Mouse (Mus musculus): ENCODE results near the gene Cxcr2.

Gene Cxcr2

DNA sequence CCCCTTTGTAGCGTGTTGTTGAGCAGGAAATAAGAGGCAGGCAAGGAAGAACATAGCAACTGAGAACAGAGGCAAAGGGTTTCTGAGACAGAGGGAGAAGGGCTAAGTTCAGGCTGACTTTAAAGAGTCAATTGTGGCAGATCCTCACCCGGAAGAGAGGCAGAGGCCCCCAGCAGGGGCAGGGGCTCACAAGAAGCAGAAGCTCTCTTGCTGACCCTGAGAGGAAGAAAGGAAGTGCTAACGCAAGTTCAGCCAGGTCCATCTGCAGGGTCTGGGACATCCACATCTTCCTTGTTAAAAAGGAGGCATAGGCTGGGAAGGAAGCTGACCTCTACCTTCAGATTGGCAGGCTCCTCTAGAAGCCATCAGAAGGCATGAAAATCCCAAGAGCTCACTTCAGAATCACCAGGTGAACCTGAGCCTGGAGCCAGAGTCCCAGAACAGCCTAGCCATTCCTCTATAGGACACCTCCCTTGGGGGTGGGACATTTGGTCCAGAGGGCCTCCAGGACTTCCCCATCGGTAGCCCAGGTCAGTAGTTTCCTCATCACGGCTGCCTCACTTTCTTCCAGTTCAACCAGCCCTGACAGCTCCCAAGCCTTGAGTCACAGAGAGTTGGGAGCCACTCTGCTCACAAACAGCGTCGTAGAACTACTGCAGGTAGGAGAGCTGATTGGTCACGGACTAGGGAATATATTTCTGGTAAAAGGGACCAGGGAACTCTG is at the start of gene Cxcr2:
Gene Cxcr2, plus strand, starts transcription at position 529 of the 724 bp plus-strand sequence.
- no peak for DNase-seq

DNA sequence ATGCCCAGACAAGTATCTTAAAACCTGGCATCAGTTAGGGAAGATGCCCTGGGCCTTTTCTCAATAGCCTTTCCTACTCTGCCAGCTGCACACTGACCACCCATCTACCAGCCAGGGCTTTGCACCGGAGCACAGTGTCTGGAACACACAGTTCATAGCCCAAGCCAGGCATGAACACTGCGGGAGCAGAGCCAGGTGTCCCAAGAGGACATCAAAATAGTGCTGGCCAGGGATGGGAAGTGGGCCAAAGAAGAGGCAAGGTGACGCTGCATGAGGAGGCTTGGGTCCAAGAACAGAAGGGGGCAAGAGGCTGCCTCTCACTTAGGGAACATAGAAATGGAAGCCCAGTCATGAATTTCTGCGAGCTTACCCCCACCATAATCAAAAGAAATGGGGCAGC is 48.1 kb upstream of the Cxcr2 start:
- peak; percentile 53 to 54 for DNase-seq

DNA sequence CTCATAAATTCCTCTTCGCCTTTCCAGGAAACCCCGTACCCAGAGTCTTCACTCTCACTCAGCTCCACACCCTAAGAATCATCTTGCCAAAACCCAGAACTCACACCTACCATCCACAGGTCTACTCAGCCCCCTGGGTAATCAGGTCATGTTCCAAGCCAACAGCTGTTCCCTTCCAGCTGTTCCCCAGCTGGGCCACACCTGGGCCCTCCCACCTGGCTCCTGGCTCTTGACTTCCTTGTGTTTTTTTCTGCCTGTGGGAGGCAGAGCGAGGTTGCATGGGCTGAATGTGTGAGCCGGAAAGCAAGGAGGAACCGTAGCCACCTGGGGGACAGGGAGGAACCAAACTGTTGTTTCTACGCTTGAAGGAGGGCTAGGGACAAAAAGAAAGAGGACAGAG is 47.6 kb upstream of the Cxcr2 start:
- DNase-seq: no peak

DNA sequence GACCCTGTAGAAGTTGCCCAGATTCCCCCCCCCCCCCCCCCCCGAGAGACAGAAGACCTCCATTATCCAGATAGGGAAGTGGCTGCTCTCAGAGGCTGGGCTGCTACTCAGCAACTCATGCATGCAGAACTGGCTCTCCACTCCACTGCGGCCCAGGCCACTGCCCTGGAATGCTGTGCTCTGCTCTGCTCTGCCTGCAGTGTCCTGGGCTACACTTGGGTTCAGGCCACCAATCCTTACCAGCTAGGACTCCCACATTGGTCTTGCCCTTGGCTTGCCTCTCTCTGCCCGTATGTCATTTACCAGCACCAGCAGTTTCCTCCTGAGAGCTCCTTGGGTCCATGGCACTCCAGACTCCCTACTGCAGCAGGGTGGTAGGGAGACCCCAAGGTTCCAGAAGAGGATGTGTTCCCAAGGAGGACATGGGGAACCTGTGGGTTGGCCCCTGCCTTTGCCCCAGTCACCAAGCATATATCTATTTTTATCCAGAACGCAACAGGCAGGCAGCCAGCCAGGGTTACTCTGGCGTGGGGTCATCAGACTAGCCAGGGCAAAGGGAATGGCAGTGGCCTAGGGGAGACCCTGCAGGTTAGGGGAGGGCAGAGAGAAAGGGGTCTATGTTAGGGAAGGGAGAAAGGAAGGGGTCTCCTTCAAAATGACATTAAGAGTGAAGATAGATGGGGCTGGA is 45.7 kb upstream of the Cxcr2 start:
- no peak for DNase-seq

DNA sequence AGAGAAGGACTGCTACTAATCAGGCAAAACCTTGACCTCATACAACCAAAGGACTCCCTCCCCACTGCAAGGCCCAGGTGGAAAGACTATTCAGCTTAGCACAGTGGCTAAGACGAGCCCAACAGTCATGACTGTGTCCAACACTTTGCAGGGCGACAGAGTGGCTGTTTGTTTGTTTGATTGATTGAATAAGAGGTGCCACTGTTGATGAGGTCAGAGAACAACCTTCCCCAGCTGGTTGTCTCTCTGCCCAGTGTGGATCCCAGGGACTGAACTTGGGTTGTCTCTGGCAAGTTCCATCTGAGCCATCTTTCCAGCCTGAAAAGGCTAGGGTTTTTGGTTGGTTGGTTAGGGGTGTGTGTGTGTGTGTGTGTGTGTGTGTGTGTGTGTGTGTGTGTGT is 44.1 kb upstream of the Cxcr2 start:
- DNase-seq: no peak

DNA sequence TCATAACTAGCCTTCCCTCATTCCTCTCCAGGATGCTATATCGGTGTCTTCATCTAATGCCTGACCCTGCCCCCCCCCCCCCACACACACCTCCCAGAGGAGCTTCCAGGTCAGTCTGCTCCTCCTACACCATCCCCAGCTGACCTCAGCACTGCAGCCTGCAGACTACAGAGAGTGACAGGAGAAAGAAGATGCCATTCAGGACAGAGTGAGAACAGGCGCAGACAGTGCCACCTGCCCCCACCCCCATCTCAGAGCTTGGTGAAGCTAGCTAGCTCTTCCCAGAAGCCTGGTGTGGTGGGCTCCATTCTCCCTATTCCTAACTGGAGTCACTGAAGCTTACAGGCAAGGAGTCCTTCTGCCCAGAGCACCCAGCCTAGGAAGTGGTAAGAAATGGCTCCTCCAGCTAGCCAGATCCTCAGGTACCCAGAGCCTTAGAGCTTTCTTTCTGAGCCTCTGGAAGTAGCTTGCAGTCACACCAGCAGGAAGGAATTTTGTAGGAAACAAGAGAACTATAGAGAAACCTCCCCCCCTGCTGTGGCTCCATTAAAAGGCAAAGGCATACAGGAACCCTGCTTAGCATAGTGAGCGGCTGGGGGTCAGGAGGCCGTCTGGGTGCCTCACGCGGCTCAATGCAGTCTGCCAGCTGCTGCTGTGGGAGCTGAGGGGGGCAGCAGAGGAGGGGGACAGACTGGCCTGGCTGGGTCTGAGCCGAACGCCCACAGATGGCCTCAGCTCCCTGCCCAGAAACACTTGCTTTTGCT is 42.7 kb upstream of the Cxcr2 start:
- DNase-seq: peak; percentile 55 to 60

DNA sequence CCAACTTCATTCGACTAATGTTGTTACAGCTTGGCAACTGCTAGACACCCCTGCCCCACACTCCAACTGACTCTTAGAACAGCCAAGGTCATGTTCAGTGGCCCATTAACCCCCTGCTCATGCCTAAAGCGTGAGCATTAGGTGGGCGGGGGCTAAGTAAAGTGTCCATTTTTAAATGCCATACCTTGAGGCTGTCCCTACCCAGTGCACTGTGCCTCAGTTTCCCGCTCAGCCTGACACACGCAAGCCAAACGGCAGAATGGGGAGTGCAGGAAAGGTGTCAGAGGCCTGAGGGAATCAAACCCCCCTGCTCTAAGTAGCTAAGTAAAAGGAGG is 42.1 kb upstream of the Cxcr2 start:
- no peak for DNase-seq

DNA sequence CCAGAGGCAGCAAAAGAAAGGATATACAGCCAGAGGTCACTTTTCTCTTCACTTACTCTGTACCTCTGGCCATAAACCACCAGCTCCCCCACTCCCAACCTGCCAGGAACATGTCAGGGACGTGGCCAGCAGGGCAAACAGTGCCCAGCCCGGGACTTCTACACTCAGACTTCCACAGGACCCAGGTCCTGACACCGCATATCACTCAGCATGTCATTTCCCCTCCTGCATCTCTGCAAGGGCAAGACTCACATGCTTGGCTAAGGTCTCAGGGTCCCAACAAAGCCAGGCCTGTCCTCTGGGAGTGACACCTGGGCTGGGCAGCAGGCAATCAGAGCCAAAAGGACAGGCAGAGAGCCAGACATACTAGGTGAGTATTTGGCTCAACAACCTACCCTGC is 40.7 kb upstream of the Cxcr2 start:
- DNase-seq: no peak

DNA sequence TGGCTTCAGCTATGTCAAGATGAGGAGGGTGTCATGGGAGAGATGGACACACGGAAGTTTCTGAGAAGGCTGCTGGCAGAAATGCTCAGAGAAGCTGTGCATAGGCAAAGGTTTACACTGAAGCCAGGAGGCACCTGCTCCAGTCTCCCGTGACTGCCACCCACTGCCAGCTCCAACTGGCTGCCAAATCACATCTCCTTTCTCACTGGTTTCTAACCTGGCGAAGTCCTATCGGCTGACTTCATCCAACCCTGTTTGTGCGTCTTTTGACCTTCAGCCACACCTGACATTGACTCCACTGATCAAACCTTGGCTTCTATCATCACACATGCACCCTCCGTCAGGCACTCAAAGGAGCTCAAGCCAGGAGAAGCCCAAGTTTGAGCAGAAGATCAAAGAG is 35.9 kb upstream of the Cxcr2 start:
- DNase-seq: no peak

DNA sequence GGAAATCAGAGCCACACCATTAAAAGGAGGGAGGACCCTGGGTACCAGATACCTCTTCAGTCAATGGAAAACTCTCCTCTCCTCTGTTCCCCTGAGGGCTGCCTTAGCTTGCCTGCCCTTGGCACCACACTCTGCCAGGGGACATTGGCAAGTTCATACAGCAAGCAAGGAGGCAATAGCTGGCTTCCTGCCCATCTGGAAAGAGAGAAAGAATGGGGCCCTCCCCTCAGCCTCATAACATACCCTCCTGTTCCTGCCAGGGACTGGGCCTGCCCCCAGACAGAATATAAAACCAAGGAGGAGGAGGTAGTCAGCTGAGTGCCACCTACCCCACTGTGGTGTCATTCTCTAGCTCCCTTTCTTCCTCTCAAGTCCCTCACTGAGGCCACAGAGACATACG is 34.7 kb upstream of the Cxcr2 start:
- DNase-seq: peak in 1 of 2 experiments; percentile 44

DNA sequence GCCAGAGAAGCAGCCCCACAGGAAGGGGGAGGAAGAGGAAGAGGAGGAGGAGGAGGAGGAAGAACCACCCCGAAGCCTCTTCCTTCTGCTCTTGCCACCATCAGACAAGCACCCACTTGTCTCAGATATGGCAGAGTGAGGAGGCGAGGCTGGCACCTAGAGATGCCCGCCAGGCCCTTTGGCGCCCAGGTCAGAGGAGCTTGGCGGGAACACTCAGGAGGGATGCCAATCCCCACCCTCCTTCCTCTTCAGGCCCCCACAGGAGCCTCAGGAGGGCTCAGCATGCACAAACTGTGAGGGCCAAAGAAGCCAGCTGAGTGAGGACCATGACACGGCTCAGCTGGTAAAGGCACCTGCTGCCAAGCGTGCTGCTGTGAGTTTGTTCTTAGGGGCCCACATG is 32.7 kb upstream of the Cxcr2 start:
- no peak for DNase-seq

DNA sequence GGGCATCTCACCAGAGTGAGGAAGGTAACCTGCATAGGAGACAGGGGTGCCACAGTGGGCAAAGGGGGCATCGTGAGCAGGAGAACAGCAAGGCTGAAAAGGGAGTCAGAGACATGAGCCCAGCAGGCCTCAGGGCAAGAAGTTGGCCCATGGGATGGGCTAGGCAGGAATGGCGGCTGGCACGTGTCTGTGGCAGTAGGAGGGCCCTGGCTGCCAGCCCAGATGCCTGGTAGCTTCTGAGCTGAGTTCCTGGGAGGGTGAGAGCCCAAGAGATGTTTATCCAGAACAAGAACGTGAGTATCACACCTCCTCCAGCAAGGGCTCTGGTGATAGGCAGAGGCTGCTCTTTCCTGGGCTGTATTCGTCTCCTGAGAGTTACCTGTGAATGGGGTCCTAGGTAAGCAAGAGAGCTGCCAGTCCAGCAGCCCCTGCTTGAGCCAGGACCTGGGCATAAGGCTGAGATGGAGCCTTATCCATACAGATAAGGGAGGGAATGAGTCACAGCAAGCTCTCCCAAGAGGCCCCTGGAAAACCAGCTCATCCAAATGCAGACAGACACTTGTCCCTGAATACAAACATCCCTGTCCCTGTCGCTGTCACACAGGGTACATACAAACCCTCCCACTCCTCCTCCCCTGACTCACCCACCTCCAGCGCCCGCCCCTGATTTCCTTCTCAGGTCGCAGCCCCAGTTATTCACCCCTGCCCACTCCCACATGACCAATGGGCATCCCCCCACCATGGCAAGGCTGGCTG is 31.8 kb upstream of the Cxcr2 start:
- peak; percentile 37 to 59 for DNase-seq

DNA sequence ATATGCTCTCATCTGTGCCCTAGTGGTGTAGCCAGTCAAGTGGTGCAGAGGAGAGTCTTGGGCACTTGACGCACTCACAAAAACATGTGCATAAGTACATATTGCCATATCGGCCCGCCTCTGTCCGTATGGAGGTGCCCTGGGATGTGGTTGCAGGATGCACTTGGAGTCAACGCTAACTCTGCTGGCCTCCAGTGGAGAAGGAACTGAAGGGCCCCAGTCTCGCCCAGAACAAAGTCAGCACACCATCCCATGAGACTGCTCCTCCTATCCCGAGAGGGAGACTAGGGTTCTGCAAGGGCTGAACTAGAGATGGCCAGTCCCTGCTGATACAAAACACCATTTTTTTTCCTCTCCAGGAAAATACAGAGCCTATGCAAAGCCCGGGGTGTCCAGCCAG is 30.6 kb upstream of the Cxcr2 start:
- DNase-seq: no peak

DNA sequence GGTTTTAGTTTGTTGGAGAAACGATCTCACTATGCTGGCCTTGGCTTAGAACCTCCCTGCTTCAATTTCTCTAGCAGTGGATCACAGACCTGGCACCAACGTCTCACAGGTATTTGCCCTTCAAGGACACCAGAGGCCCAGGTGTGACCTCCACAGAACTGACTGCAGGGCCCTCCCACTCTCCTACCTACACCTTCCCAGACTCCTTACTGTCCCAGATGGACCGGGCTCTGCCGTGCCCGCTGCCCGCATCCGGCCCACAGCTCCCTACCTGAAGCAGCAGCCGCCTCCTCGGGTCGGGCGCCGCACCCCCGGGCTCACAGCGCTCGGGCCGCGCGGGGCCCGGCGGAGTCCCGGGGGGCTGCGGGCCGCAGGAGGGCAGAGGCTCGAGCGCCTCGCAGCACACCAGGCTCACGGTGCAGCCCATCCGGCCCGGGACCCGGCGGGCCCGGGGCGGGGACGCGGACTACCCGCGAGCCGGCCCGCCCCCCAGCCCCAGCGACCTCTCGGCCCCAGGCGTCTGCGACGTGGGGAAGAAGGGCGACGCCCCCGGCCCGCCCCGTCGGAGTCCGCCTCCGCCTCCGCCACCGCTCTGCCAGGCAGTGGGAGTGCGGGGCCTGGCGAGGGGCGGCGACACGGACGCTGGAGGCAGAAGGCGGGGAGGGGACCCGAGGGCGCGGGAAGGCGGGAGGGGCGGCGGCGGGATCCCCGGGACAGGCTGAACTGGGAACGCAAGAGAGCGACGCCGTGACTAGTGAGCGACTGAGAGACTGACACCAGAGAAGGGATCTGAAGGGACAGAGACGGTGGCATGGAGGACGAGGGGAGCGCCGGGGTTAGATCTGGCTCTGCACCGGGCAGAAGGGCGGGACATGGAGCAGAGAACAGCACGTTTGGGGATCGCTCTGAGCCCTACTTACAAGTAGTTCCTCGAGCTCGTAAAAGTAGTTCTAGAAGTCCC is 29.5 kb upstream of the Cxcr2 start, which contains the start of gene Tns1:
Gene Tns1, minus strand, starts transcription at position 429 of the 961 bp plus-strand sequence.
- DNase-seq: no peak

DNA sequence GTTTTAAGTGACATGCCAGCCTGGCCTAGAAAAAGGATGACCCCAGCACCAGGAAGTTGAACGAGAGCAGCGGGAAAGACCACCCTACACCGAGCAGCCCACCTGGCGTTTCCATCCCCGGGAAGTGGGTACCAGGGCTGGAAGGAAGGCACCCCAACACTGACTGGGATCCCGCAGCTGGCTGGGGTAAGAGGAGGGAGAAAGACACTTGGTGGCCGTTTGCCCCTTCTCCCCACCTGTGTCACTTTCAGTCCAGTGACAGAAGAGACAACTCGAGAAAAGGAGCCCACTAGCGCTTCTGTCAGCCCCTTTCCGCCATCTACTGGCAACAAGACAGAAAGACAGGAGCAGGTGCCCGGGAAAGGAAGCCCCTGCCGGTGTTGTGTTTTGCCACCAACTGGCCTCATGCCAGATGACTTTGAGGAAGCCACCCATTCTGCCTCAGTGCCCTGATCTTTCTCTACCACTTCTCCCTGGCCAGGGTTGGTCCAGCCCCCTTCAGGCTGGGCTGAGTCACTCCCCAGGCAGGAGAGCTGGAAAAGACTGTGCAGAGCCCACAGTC is 28.7 kb upstream of the Cxcr2 start, which contains the start of gene Rufy4:
Gene Rufy4, plus strand, starts transcription at position 551 of the 562 bp plus-strand sequence.
- peak; percentile 81 to 84 for DNase-seq

DNA sequence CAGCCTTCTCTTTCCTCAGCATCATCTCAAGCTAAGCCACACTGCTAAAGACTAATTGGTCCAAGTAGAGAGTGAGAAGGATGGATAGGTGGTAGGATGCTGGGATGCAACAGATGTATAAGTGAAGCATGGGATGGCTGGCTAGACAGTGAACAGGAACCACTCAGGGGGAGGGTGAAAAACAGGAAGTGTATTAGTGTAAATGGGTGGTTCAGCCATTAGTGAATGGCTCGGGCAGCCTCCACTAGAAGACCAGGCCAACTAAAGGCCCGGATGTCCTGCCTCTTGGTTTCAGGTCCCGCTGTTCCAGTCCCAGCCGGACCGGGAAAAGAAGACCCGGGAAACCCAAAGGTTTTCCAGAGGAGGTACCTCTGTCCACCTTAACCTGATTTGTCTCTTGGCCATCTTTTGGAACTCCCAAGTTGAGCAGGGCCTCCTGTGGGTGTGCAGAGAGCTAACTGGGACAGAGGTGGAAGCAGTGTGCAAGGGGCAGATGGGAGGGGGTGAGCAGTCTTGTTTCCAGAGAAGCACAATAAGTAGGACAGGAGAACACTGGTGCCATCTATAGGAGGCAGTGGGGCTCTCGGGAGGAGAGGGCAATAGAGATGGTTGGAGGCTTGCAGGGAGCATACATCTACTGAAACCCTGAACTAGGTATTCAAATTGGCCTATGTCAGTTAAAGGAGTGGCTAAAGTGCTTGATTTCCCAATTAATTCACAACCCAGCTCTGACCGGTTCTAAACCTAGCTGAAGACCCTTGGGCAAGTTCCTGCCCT is 22.7 kb upstream of the Cxcr2 start:
- DNase-seq: no peak

DNA sequence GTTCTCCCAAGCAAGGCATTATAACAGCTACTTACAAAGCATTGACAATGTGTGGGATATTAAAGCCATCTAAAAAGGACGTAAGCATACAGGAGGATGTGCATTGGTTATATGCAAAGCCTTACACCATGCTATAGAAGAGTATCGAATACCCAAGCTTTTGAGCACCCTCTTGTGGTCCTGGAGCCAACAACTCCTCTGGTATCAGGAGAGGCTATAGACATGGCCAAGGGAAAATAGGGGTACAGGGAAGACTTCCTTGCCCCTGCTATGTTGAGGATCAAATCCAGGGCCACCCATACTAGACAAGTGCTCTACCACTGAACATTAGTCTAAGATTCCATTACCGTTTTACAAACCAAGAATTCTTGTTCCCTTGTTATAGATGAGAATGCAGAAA is 21.8 kb upstream of the Cxcr2 start:
- DNase-seq: no peak

DNA sequence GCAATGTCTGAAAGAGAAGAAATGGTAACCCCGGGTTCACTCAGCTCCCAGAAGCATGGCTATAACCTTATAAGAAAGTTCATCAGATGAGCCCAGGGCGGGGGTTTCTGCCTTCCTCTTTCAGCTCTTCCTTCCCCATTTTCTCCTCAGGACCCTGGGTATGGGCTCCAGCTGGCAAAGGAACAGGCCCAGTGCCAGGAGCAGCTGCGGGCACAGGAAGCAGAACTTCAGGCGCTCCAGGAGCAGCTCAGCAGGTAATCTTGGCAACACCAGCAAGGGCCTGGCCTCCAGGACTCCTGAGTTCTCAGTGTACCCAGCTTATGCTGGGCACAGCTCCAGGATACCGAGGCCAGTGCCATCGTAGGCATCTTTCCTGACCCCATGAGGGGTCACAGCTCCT is 19.8 kb upstream of the Cxcr2 start:
- DNase-seq: no peak

DNA sequence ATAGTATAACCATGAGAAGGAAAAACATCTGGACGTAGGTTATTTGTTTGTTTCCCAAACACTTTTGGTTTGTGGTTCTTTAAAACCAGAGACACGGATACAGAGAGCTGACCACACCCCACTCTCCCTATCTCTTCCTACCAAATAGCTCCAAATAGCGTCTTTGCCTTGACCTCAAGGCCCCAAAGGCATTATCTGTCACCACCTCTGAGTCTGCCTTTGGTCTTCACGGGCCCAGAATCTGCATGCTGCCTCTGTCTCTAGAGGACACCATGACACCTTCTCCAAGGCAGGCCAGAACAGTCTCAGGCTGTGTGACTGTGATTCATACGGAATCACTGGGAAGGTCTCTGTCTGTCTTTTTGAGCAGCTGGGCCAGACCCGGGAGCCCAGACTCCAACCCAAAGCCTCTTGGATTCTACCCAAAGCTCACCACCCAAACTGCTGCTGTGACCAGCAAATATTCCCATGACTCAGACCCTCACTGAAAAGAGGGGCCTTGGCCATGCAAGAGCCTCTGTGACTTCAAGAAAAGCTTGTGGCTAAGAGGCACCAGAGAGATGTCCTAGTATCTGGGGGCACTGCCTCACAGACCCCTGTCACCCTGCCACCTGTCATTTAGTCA is 18.4 kb upstream of the Cxcr2 start:
- no peak for DNase-seq

DNA sequence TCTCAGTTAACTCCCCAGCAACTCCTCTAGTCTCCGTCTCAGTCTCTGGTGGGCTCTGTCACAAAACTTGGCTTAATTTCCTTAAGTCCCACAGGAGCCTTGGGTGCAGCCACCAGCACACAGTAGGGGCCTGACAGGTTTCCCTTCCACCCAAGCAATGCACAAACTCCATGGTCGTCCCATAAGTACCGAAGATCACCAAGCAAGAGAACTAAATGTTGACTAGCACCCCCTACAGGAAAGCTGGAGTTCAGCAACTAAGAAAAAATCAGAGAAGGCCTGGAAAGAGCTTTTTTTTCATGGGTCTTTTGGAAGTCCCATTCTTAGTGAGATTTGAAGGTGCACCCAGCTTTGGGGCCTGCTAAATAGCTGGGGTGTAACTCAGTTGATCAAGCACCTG is 14.4 kb upstream of the Cxcr2 start:
- DNase-seq: no peak
